Comparison of ENCODE assay signal across 9 mouse cellular contexts in the genomic region with DNA sequence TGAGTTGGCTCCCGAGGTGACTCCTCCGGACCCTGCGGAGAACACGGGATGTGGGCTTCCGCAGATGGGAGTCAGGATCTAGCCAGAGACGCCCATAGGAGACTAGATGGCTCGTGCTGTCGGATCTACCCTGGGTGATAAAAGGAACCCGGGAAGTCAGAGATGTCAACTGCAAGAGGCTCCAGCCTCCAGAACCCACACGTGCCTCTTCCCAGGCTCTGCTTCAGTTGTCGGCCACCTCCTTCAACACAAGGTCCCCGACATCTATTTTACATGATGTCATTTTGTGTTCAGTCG. TPM values are rescaled to one million over a fixed set of nuclear protein-coding genes. Genes with fewer than 3 reads are reported as not detected.
DNase-seq lines count a peak whose midpoint lies in the region; ATAC-seq and TF ChIP-seq lines count a peak whose summit lies in the region.
"Had no signal": no experiment of that assay in that cellular context is flagged by ENCODE, and none has a peak within 500 bp of the region (broad histone marks: within the 10 kb centered on the region; RNA-seq: fewer than 3 reads in every experiment).

No protein-coding gene starts in this region.

- DNase-seq in cerebellum, adult 9-11 months: no peak
- DNase-seq in lung, embryonic 14.5 days: no peak
- DNase-seq in lung, postnatal 36 days: no peak
- no peak for DNase-seq in ovary, postnatal 36 days (ENCODE audit: low spot score)
- no peak for DNase-seq in gastrocnemius, postnatal 14 days
- DNase-seq: thymus, postnatal 36 days had no signal

- no peaks in the 10 kb centered on the region for H3K4me1 ChIP-seq in lung, embryonic 14.5 days (ENCODE audit: insufficient read depth)
- no peaks in the 10 kb centered on the region for H3K4me1 ChIP-seq in intestine, postnatal 0 days (replicated peaks; ENCODE audit: control insufficient read depth, insufficient read depth, low read length)
- 0 out of 2 replicates have a peak, but pooled peaks cover 2% of the 10 kb centered on the region for H3K4me1 ChIP-seq in neural tube, embryonic 15.5 days

- no peaks in the 10 kb centered on the region for H3K27me3 ChIP-seq in lung, embryonic 14.5 days (ENCODE audit: insufficient read depth, low read length)
- H3K27me3 ChIP-seq in intestine, postnatal 0 days (replicated peaks; ENCODE audit: control insufficient read depth, insufficient read depth, low read length): peaks cover 5% of the 10 kb centered on the region
- H3K27me3 ChIP-seq in neural tube, embryonic 15.5 days (replicated peaks): no peaks in the 10 kb centered on the region

- peak overlapping the region; percentile 61 for H3K9ac ChIP-seq in lung, embryonic 14.5 days
- no peak overlapping the region for H3K9ac ChIP-seq in intestine, postnatal 0 days (ENCODE audit: low read depth, low read length)
- H3K9ac ChIP-seq in neural tube, embryonic 15.5 days (replicated peaks): peak overlapping the region; percentile 75

- no peak for TF ChIP-seq CTCF in lung, embryonic 14.5 days (IDR thresholded peaks at IDR 0.05; ENCODE audit: low read depth)
- no peak for TF ChIP-seq CTCF in intestine, postnatal 0 days (IDR thresholded peaks at IDR 0.05; ENCODE audit: low read depth)

- H3K36me3 ChIP-seq in lung, embryonic 14.5 days (ENCODE audit: insufficient read depth): no peaks in the 10 kb centered on the region
- no peaks in the 10 kb centered on the region for H3K36me3 ChIP-seq in intestine, postnatal 0 days (ENCODE audit: control insufficient read depth, insufficient read depth)
- no peaks in the 10 kb centered on the region for H3K36me3 ChIP-seq in neural tube, embryonic 15.5 days

- peak overlapping the region; percentile 55 for H3K4me3 ChIP-seq in lung, embryonic 14.5 days (ENCODE audit: low read depth, low read length)
- H3K4me3 ChIP-seq in intestine, postnatal 0 days (ENCODE audit: low read depth, low read length): peak overlapping the region; percentile 50
- peak overlapping the region; percentile 62 for H3K4me3 ChIP-seq in neural tube, embryonic 15.5 days (replicated peaks)

- intact Hi-C loops in gastrocnemius, postnatal 14 days (cut with DNase I; ENCODE audit: low total_unique reads): loop anchor here (10.0 kb wide), 1 partner anchor 881 kb away; no protein-coding TSS in a partner anchor

- peak overlapping the region; percentile 62 for H3K4me2 ChIP-seq in lung, embryonic 14.5 days
- peak overlapping the region; percentile 80 for H3K4me2 ChIP-seq in intestine, postnatal 0 days (replicated peaks; ENCODE audit: low read depth)
- H3K4me2 ChIP-seq in neural tube, embryonic 15.5 days: peak overlapping the region; percentile 59

- 25% methylated on average over 13 of the region's 13 CpGs for WGBS in lung, embryonic 14.5 days
- 22% methylated on average over 13 of the region's 13 CpGs for WGBS in intestine, postnatal 0 days
- 23% methylated on average over 13 of the region's 13 CpGs for WGBS in neural tube, embryonic 15.5 days

- ATAC-seq in cerebellum, adult (ENCODE audit: insufficient number of reproducible peaks, low FRiP score, low TSS enrichment): peak; percentile 57
- no peak for ATAC-seq in lung, embryonic 14.5 days (ENCODE audit: insufficient read depth)
- no peak for ATAC-seq in intestine, postnatal 0 days
- no peak for ATAC-seq in neural tube, embryonic 15.5 days (ENCODE audit: low FRiP score)

- H3K27ac ChIP-seq in lung, embryonic 14.5 days (ENCODE audit: low read depth): no peak overlapping the region
- no peak overlapping the region for H3K27ac ChIP-seq in intestine, postnatal 0 days (ENCODE audit: low read depth, low read length)
- H3K27ac ChIP-seq in neural tube, embryonic 15.5 days (replicated peaks): no peak overlapping the region

- H3K9me3 ChIP-seq in lung, embryonic 14.5 days (ENCODE audit: low read depth, low read length): no peaks in the 10 kb centered on the region
- no peaks in the 10 kb centered on the region for H3K9me3 ChIP-seq in intestine, postnatal 0 days (ENCODE audit: control insufficient read depth)
- H3K9me3 ChIP-seq in neural tube, embryonic 15.5 days (replicated peaks): no peaks in the 10 kb centered on the region

RNA-seq across cellular contexts. Expression of a gene that starts 0.7 kb away (rescaled TPM):
- polyA plus RNA-seq in lung, embryonic 14.5 days (2014; fragmentation: Nextera tagmentation; extraction: Ambion mirVana): 4.7 and 5.2 TPM in 2 replicates
- polyA plus RNA-seq in intestine, postnatal 0 days (2015; fragmentation: Nextera tagmentation; extraction: Ambion mirVana): 0.13 and 0.18 TPM in 2 replicates
- 6.3 and 7.5 TPM in 2 replicates for polyA plus RNA-seq in neural tube, embryonic 15.5 days (2015; fragmentation: Nextera tagmentation; extraction: Ambion mirVana)
- under 1 TPM; 0.22 to 0.43 TPM for total RNA-seq in gastrocnemius, postnatal 14 days (2021)
